Mouse (Mus musculus) MEL (cell line): ENCODE data around the gene Hoxa5. TPM values are rescaled to one million over a fixed set of nuclear protein-coding genes. Genes with fewer than 3 reads are reported as not detected.

Experiments
- DNase-seq: peaks from one replicate; pipeline ENCODE4 v3.0.0; 2011; ENCODE audit warnings: low read depth, low spot score
- H3K27ac ChIP-seq: 2 replicates; pipeline ENCODE4 v1.5.1; 2012; ENCODE audit warnings: low read depth, mild to moderate bottlenecking, control low read depth, low read length, moderate library complexity; ENCODE audit not compliant: control insufficient read depth
- H3K27me3 ChIP-seq, 2 experiments: fragments of 150-350 bp in 1 of 2; sonication (generic) in 1 of 2; 2 replicates each; pipeline ENCODE4 v1.6.1; 2012; ENCODE audit warnings: low read length in 2 of 2, mild to moderate bottlenecking in 2 of 2, improper control_type of control experiment in 1 of 2, moderate library complexity in 1 of 2; ENCODE audit not compliant: insufficient read depth in 2 of 2, control insufficient read depth in 1 of 2
- H3K36me3 ChIP-seq, 2 experiments: 2 replicates each; pipeline ENCODE4 v1.6.1; 2012 to 2014; ENCODE audit warnings: low read length in 2 of 2, improper control_type of control experiment in 1 of 2, inconsistent platforms in 1 of 2, mild to moderate bottlenecking in 1 of 2; ENCODE audit not compliant: insufficient read depth in 2 of 2, control insufficient read depth in 1 of 2
- H3K4me1 ChIP-seq, 2 experiments: fragments of 150-350 bp in 1 of 2; sonication (generic) in 1 of 2; 2 replicates each; pipeline ENCODE4 v1.6.1; 2012; ENCODE audit warnings: low read length in 2 of 2, improper control_type of control experiment in 1 of 2, mild to moderate bottlenecking in 1 of 2; ENCODE audit not compliant: insufficient read depth in 2 of 2, control insufficient read depth in 1 of 2
- H3K4me3 ChIP-seq, 2 experiments: fragments of 150-350 bp in 1 of 2; sonication (generic) in 1 of 2; 2 replicates each; pipeline ENCODE4 v1.5.1; 2012; ENCODE audit warnings: low read depth in 2 of 2, low read length in 2 of 2, mild to moderate bottlenecking in 2 of 2, moderate library complexity in 2 of 2, control low read depth in 1 of 2, improper control_type of control experiment in 1 of 2; ENCODE audit not compliant: control insufficient read depth in 1 of 2, insufficient read depth in 1 of 2
- H3K79me2 ChIP-seq: 2 replicates; pipeline ENCODE4 v1.6.1; 2012; ENCODE audit warnings: mild to moderate bottlenecking, low read length, moderate library complexity; ENCODE audit not compliant: control insufficient read depth, poor library complexity, insufficient read depth
- H3K9ac ChIP-seq: 2 replicates; pipeline ENCODE4 v1.6.1; 2012; ENCODE audit warnings: low read depth, mild to moderate bottlenecking, control low read depth, low read length, moderate library complexity; ENCODE audit not compliant: control insufficient read depth, poor library complexity, severe bottlenecking
- H3K9me3 ChIP-seq: fragments of 150-350 bp; sonication (generic); replicated peaks from 2 replicates; pipeline ENCODE4 v1.6.1; 2012; ENCODE audit warnings: mild to moderate bottlenecking, low read length, improper control_type of control experiment, moderate library complexity; ENCODE audit not compliant: insufficient read depth
- CHD1 ChIP-seq: IDR thresholded peaks from 2 replicates; pipeline ENCODE4 v1.6.1; 2012; ENCODE audit warnings: low read depth, mild to moderate bottlenecking, inconsistent platforms, low read length, improper control_type of control experiment
- CHD2 ChIP-seq: IDR thresholded peaks from 2 replicates; pipeline ENCODE4 v1.6.1; 2011; ENCODE audit warnings: low read length, improper control_type of control experiment
- CTCF ChIP-seq, 3 experiments: IDR thresholded peaks in 2 of 3; conservative IDR thresholded peaks in 1 of 3; 2 replicates each; pipeline ENCODE4 v1.5.1; 2011 to 2012; ENCODE audit warnings: low read length in 3 of 3, low read depth in 2 of 3, mild to moderate bottlenecking in 2 of 3, improper control_type of control experiment in 1 of 3, inconsistent platforms in 1 of 3, mixed read lengths in 1 of 3, moderate library complexity in 1 of 3; ENCODE audit not compliant: control insufficient read depth in 1 of 3, insufficient read depth in 1 of 3, poor library complexity in 1 of 3, severe bottlenecking in 1 of 3
- GATA1 ChIP-seq: IDR thresholded peaks from 2 replicates; pipeline ENCODE4 v1.6.1; 2011; ENCODE audit warnings: low read depth, low read length, improper control_type of control experiment
- HCFC1 ChIP-seq: IDR thresholded peaks from 2 replicates; pipeline ENCODE4 v1.6.1; 2012; ENCODE audit warnings: low read depth, mild to moderate bottlenecking, inconsistent platforms, low read length, improper control_type of control experiment, moderate library complexity
- KAT2A ChIP-seq: conservative IDR thresholded peaks from 2 replicates; pipeline ENCODE4 v1.6.1; 2012; ENCODE audit warnings: low read depth, low read length, improper control_type of control experiment, inconsistent platforms
- MAFK ChIP-seq: IDR thresholded peaks from 2 replicates; pipeline ENCODE4 v1.6.1; 2011; ENCODE audit warnings: low read depth, mild to moderate bottlenecking, low read length, improper control_type of control experiment, borderline replicate concordance
- MAX ChIP-seq: IDR thresholded peaks from 2 replicates; pipeline ENCODE4 v1.6.1; 2011; ENCODE audit warnings: low read length, improper control_type of control experiment
- MEF2A ChIP-seq: IDR thresholded peaks from 2 replicates; pipeline ENCODE4 v1.6.1; 2014; ENCODE audit warnings: low read depth, mild to moderate bottlenecking, inconsistent platforms, low read length, improper control_type of control experiment; ENCODE audit not compliant: poor library complexity, insufficient replicate concordance, severe bottlenecking; ENCODE audit errors: extremely low read depth
- MXI1 ChIP-seq: IDR thresholded peaks from 2 replicates; pipeline ENCODE4 v1.6.1; 2011; ENCODE audit warnings: mild to moderate bottlenecking, low read depth, low read length, improper control_type of control experiment
- POLR2A ChIP-seq, 2 experiments: IDR thresholded peaks; 2 replicates each; pipeline ENCODE4 v1.6.1; 2011 to 2012; ENCODE audit warnings: low read length in 2 of 2, mild to moderate bottlenecking in 2 of 2, control low read depth in 1 of 2, improper control_type of control experiment in 1 of 2, low read depth in 1 of 2, moderate library complexity in 1 of 2; ENCODE audit not compliant: control insufficient read depth in 1 of 2, insufficient read depth in 1 of 2, poor library complexity in 1 of 2
- POLR2AphosphoS2 ChIP-seq: IDR thresholded peaks from 2 replicates; pipeline ENCODE4 v1.6.1; 2011; ENCODE audit warnings: low read length, improper control_type of control experiment
- POLR2AphosphoS5 ChIP-seq: IDR thresholded peaks from 2 replicates; pipeline ENCODE4 v1.6.1; 2012; ENCODE audit warnings: low read depth, borderline replicate concordance, mild to moderate bottlenecking, inconsistent platforms, low read length, moderate library complexity, mixed read lengths
- SMC3 ChIP-seq: IDR thresholded peaks from 2 replicates; pipeline ENCODE4 v1.6.1; 2011; ENCODE audit warnings: low read depth, low read length, improper control_type of control experiment
- TAL1 ChIP-seq: IDR thresholded peaks from 2 replicates; pipeline ENCODE4 v1.6.1; 2012; ENCODE audit warnings: mild to moderate bottlenecking, inconsistent platforms, low read length, moderate library complexity, mixed read lengths
- TCF12 ChIP-seq: IDR thresholded peaks from 2 replicates; pipeline ENCODE4 v1.6.1; 2014; ENCODE audit warnings: low read depth, mild to moderate bottlenecking, inconsistent platforms, low read length, improper control_type of control experiment, moderate library complexity
- UBTF ChIP-seq: IDR thresholded peaks from 2 replicates; pipeline ENCODE4 v1.6.1; 2012; ENCODE audit warnings: low read depth, mild to moderate bottlenecking, inconsistent platforms, low read length, improper control_type of control experiment, moderate library complexity, borderline replicate concordance; ENCODE audit not compliant: insufficient read depth
- USF1 ChIP-seq: IDR thresholded peaks from 2 replicates; pipeline ENCODE4 v1.6.1; 2014; ENCODE audit warnings: low read depth, mild to moderate bottlenecking, inconsistent platforms, low read length, improper control_type of control experiment, moderate library complexity
- ZC3H11A ChIP-seq: IDR thresholded peaks from 2 replicates; pipeline ENCODE4 v1.6.1; 2012; ENCODE audit warnings: low read depth, mild to moderate bottlenecking, inconsistent platforms, low read length, improper control_type of control experiment
- ZKSCAN1 ChIP-seq: IDR thresholded peaks from 2 replicates; pipeline ENCODE4 v1.6.1; 2012; ENCODE audit warnings: low read depth, mild to moderate bottlenecking, inconsistent platforms, low read length, improper control_type of control experiment, moderate library complexity
- ZMIZ1 ChIP-seq: IDR thresholded peaks from 2 replicates; pipeline ENCODE4 v1.6.1; 2012; ENCODE audit warnings: low read depth, mild to moderate bottlenecking, inconsistent platforms, low read length, improper control_type of control experiment, moderate library complexity
- polyA plus RNA-seq, 2 experiments: library from polyadenylated mRNA; stranded (reverse) in 1 of 2; unstranded in 1 of 2; fragments of >175 nt in 1 of 2; fragments of >200 nt in 1 of 2; gene quantifications; 2 replicates each; pipeline versions ENCODE4 v1.2.1 to v1.2.4; 2012; ENCODE audit warnings: low replicate concordance in 2 of 2, low read depth in 1 of 2; ENCODE audit not compliant: insufficient read length in 2 of 2, insufficient read depth in 1 of 2, missing spikeins in 1 of 2
- total RNA-seq: library from RNA; depleted of rRNA; stranded (reverse); fragments of 300-350 nt; gene quantifications from 2 replicates; pipeline ENCODE4 v1.2.3, GENCODE M21; 2012

Gene Hoxa5
- total and polyA plus RNA-seq, 3 experiments = not detected

GRCm38 (mm10) chr6:52179690-52180089 lies 24.7 kb downstream of the Hoxa5 start (continued):
- TF ChIP-seq MAFK (no peak), MEF2A (no peak)
- TF ChIP-seq, all 39 proteins: peak for 0

GRCm38 (mm10) chr6:52178918-52179665 lies 25.3 kb downstream of the Hoxa5 start:
- Histone ChIP-seq H3K9me3 (no peaks in the 10 kb centered on the region), H3K79me2 (no peaks in the 10 kb centered on the region), H3K36me3 (no peaks in the 10 kb centered on the region), H3K4me1 (no peaks in the 10 kb centered on the region), H3K4me3 (no peak overlapping the region), H3K27ac (no peak overlapping the region), H3K9ac (no peak overlapping the region), H3K27me3 (no peaks in the 10 kb centered on the region)
- no peak for DNase-seq
- TF ChIP-seq MAFK = no peak
- TF ChIP-seq ZKSCAN1 = no peak
- TF ChIP-seq UBTF = no peak
- TF ChIP-seq MXI1 = no peak
- TF ChIP-seq TAL1 = no peak
- TF ChIP-seq ZMIZ1 = no peak
- TF ChIP-seq POLR2AphosphoS5 = no peak
- TF ChIP-seq TCF12 = no peak
- no peak for TF ChIP-seq CHD2
- TF ChIP-seq GATA1 = no peak
- TF ChIP-seq SMC3 = no peak
- TF ChIP-seq KAT2A = no peak
- no peak for TF ChIP-seq USF1
- TF ChIP-seq CTCF (IDR thresholded peaks at IDR 0.05 in 2 of 3, conservative IDR thresholded peaks at IDR 0.05 in 1 of 3; ENCODE audit: control insufficient read depth in 1 of 3, insufficient read depth in 1 of 3, low read depth in 2 of 3, low read length in 3 of 3, poor library complexity in 1 of 3, severe bottlenecking in 1 of 3) = no peak
- no peak for TF ChIP-seq CHD1
- TF ChIP-seq POLR2AphosphoS2 = no peak
- TF ChIP-seq HCFC1 = no peak
- no peak for TF ChIP-seq MAX
- no peak for TF ChIP-seq ZC3H11A
- TF ChIP-seq POLR2A (IDR thresholded peaks at IDR 0.05; ENCODE audit: control insufficient read depth in 1 of 2, insufficient read depth in 1 of 2, low read depth in 1 of 2, low read length in 2 of 2, poor library complexity in 1 of 2) = no peak
